Mouse (Mus musculus) megakaryocyte-erythroid progenitor cell, adult 5-6 weeks (primary cell): ENCODE measurements around the gene Gpc4. TPM values are rescaled to one million over a fixed set of nuclear protein-coding genes. Genes with fewer than 3 reads are reported as not detected.

Source experiments
- ATAC-seq: replicated peaks from 2 replicates; pipeline ENCODE4 v1.8.0; 2016; ENCODE audit warnings: mild to moderate bottlenecking, inconsistent platforms; ENCODE audit not compliant: severe bottlenecking, poor library complexity, low FRiP score, low TSS enrichment
- total RNA-seq, 2 experiments: library from RNA; stranded (forward) in 1 of 2; stranded (reverse) in 1 of 2; fragments of 200-1000, 215-1000 nt in 1 of 2; fragments of >200 nt in 1 of 2; fragmentation: Nextera tagmentation in 1 of 2; gene quantifications; 2 replicates each; pipeline ENCODE4 v1.2.3; 2014 to 2017

The Gpc4 gene
- total RNA-seq, 2 experiments from 2014 or later, result 3.5 to 16.1 TPM

DNA sequence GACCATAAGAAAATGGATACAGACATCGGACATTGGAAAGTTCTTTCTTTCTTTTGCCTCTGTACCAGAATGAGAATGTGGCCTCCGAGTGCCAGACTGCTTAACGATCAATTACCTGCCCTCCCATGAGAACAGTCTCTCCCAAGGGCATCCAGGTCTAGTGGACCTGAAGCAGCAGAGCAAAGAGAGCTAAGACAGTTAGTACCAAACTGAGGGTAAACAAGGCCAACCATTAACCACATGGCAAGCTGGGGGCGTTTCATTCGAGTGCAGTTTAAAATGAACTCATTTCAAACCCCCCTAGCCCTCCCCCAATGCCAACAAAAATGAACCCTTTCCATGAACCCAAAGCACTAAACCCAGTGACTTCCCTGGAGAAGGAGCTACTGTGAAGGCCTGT, 12.1 kb downstream of the Gpc4 start:
- no peak for ATAC-seq

DNA sequence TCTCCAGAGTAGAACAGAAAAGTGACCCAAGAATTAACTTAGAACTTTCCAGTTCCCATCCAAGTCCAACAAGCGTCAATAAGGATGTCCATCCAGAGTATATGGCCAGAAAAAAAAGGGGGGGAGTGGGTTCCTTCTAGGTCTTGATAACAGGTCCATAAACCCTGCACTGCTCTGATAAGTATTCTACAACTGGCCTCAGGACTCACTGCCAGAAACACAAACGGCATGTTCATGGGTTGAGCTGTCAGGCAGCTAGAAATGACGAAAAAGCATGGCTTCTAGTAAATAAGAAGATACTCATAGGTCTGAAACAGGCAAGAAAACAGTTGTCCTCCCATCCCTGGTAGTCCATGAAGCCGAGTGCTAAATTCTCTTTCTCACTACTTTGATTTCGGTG, 13.5 kb downstream of the Gpc4 start:
- peak; percentile 67; the same call in 1 of the 2 replicates for ATAC-seq

DNA sequence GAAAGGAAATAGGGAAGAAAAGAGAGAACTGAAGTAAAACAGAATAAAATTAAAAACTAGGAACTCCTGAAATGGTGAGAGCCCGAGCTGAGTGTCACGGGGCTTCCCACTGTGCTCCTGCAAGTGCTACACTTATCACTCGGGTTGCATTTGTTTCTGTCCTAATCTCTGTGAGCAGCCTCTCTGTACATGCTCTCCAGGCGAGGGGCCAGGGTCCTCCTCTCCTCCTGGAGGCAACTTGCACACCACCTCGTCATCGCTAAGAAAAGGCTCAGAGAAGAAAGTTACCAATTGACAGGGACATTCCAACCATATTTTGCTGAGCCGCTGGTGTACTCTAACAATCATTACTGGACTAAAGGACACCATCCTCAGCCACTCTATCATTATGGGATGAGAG, 14.0 kb downstream of the Gpc4 start:
- ATAC-seq, result peak; percentile 99

DNA sequence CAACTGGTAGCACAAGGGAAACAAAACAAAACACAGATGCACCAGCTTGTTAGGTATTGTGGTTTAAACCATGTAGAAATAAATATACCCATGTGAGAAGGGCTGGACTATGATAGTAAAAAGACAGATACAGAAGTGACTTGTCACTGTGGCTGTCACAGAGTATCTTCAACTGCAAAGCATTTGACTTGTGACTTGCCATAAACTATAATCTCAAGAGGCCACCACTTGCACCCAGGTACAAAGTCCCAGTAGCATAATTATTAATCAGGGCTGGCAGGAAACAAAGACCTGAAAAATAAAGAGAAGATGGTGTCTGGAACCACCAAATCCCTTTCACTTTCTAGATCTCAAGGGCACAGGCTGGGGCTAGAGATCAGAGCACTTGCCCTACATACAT, 19.5 kb downstream of the Gpc4 start:
- peak; percentile 52; the same call in 1 of the 2 replicates for ATAC-seq

GRCm38 (mm10) chrX:52144491-52144890, 20.6 kb downstream of the Gpc4 start:
- ATAC-seq, result 0 out of 2 replicates have a peak, but pooled peaks have one; percentile 14

- ATAC-seq, result no peak
These were observed 24.7 kb downstream of the Gpc4 start for GRCm38 (mm10) chrX:52140316-52140715.

DNA sequence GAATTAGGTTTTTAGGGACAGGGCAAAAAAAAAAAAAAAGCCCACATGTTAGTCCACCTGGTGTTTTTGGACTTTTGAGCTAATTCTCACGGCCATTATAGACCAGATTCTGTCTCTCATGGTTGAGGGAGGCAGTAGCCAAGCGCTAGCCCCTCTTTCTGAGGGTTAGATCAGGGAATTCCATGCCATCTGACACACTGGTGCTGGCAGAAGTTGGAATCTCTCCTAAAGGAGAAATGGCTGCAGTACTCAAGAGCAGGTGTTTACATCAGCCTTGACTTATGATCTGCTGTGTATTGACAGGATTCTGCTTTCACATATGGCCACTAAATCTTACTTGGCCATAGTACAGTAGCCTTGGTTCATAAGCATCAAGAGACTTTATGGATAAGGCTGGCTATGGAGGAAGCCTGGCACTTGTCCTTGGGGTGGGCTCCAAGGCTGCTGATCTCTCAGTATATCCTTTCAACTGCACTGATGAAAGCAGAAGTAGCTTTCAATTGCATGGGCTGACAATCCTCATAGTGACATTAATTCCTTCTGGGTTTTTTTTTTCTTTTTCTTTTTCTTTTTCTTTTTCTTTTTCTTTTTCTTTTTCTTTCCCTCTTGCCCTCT, 26.5 kb downstream of the Gpc4 start:
- ATAC-seq, result no peak

- ATAC-seq, result no peak
These were observed 27.0 kb downstream of the Gpc4 start for GRCm38 (mm10) chrX:52138033-52138432.

DNA sequence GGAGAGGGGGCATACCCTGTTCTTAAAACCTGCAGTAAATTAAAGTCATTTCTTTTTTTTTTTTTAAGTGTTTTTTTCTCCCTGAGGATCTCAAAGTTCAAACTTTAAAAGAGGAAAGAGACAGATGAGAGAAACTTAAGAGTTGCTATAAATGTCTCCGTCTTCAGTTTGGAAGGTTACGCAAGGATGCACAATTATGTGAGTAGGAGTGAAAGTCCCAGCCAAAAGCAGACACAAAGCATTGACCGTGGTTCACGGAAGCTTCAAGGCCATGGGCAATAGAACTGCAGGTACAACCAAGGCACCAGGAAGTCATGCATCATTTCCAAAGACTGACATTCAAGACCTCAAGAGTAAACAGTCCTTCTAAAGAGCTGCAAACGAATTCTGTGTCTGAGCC, 28.5 kb downstream of the Gpc4 start:
- no peak for ATAC-seq

DNA sequence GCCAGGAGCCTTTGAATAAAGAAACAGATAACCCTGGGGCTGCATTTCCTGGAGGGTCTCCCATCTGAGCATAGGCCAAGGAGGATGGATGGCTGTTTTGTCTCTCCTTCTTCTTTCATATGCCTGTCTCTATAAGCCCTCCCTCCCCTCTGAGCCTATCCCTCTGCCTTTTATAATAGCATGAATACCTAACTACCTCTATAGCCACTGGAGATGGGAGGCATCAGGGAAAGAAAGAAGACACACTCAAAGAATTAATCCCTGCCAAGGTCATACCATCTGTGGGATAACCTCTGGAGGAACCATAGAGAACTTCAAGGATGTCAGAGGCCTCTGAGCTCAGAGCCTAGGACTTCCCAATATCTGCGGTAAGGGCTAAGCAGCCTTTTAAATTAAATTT, 35.4 kb downstream of the Gpc4 start:
- no peak for ATAC-seq

- ATAC-seq, result no peak
These were observed 36.3 kb downstream of the Gpc4 start for GRCm38 (mm10) chrX:52128794-52129193.

DNA sequence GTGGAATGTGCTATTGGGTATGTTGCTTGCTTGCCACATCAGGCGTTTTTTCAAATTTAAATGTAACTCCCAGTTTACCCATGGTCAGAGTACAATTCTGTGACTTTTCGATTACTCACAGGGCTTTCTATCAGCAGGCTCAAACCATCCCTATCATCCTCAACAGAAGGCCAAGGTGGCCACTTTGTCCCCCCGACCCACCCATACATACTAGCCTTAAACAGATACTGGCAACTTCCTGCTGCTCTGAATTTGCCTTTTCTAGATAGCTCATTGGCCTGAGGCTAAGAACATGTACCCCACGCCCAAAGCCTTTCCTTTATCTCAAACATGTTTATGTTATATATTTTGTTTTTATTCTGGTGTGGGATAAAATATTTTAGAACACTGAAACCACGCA, 51.4 kb downstream of the Gpc4 start:
- ATAC-seq, result peak; percentile 68

- ATAC-seq, result no peak
These were observed 55.4 kb downstream of the Gpc4 start for GRCm38 (mm10) chrX:52109663-52110062.

GRCm38 (mm10) chrX:52108966-52109365, 56.1 kb downstream of the Gpc4 start:
- no peak for ATAC-seq

DNA sequence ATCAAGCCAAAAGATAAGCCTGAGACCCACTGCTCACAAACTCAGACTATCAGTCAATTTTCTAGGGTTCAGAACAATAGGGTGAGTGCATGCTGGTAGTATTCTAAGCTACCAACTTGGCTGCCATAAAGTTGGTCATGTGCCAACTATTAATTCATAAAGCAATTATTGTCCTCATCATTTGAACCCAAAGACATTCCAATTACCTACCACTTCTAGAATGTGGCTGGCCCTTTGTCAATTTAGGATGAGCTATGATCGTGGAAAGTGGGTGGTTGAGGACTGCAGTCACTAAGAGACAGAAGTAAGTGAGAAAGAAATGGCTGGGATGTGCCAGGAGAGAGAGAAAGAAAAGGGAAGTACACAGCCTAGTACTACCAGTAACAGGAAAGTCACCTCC, 61.3 kb downstream of the Gpc4 start:
- ATAC-seq, result no peak

DNA sequence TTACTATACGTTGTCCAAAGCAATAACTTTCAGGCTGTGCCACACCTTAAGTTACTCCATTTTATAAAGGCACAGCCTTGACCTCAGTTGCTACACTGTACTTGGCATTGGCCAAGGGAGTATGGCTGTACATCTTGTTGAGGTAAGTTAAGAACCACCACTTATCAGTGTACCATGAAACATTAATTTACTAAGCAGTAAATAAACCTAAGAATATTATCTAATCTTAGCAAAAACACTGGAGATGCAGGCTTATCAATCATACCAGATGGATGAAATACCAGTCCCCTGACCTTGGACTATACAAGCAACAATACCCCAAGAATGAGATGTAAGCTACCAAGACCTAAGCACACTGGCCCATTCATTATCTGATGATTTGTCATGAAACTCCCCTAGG, 63.1 kb downstream of the Gpc4 start:
- peak; percentile 58 for ATAC-seq

DNA sequence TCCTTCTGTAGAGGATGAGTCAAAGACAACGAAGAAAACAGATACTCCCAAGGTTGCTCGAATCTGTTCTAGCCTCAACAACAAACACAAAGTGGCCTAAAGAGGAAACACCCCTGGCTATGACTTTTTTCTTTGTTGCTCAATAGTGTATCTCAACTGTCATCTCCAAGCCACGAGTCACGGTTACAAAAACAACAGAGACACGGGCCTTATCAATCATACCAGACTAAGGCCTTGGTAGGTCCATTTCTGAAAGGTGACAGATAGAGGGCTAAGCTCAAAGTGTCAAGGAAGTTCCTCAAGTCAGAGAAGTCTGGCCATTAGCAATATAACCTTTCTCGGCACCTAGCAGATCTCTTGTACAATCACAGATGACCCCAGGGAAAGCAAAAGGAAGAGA, 63.6 kb downstream of the Gpc4 start:
- ATAC-seq, result peak; percentile 92

GRCm38 (mm10) chrX:52087726-52088348, 77.2 kb downstream of the Gpc4 start:
- ATAC-seq, result peak; percentile 68; the same call in 1 of the 2 replicates

DNA sequence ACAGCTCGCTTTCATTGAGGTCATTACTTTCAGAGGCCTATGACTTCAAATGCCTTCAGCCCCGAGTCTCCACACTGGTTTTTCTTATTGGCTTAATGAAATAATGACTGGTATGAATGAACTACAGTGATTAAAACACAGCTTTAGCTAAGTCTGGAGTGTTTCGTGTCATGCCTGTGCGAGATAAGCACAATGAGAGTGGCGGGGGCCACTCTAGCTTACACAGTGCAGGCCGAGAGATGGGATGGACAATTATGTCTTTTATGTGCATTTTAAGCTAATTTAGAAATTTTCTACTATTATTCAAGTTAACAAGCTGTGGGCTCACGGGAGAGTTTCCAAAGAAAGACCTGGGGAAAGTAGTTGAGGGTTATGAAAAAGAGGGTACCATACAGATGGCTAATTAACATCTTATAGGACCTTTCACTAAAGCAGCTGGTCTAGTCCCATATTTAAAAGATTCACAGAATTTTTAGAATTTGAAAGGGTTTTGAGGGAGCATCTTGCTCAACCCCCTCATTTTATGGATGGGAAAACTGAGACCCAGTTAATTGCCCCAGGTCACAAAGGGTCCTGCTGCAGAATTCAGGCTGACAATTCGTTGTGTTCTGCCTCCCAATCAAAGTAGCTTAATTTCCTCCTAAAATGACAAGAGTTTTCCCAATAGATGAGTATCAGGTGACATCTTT, 78.0 kb downstream of the Gpc4 start:
- no peak for ATAC-seq

DNA sequence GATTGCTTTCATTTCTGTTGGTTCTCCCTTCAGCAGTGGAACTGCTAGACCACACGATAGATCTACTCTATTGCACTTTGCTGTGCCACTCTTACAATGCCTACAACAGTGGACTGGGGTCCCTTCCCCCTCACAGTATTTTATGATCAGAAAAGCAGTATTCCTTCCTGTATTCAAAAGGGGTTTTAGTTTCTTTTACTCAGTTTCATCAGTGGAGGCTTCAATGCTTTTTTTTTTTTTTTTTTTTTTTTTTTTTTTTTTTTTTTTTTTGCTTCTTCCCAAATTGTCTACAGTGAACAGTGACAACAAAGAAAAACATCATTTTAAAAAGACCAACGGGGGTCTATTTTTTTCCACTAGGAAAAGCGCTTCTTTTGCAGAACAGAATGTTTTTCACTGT, 81.5 kb downstream of the Gpc4 start:
- no peak for ATAC-seq

- no peak for ATAC-seq
These were observed 92.6 kb downstream of the Gpc4 start for GRCm38 (mm10) chrX:52072410-52072809.
